Mouse (Mus musculus) telencephalon, adult 2 months (tissue): ENCODE results near the gene Plxna2.

Source experiments
- DNase-seq: peaks from one replicate; pipeline ENCODE4 v3.0.0-alpha.2; 2011; ENCODE audit warnings: low read depth, low spot score

Gene Plxna2

GRCm38 (mm10) chr1:194704171-194704855, 86.3 kb downstream of the Plxna2 start:
- no peak for DNase-seq

DNA sequence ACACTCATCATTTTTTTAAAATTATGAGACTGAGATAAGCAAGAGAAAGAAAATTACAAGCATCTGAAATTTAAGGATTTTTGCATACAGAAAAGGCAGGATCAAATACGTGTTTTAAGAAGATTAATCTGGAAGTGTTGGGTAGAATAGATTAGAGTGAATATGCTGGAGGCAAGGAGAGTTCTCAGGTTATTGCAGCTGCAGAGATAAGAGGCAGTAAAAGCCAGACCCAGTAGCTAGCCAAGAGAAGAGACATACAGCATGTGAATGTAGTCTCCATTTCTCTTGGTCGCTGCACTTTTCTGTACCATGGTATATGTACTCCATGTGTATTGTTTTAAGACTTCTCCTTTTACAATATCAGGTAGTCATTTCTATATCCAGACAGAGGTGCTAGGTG, 88.5 kb downstream of the Plxna2 start:
- DNase-seq, result no peak

- no peak for DNase-seq
Measured at GRCm38 (mm10) chr1:194712373-194712772, 94.4 kb downstream of the Plxna2 start.

GRCm38 (mm10) chr1:194714138-194715031, 96.4 kb downstream of the Plxna2 start:
- no peak for DNase-seq

GRCm38 (mm10) chr1:194717451-194717874, 99.4 kb downstream of the Plxna2 start:
- no peak for DNase-seq

DNA sequence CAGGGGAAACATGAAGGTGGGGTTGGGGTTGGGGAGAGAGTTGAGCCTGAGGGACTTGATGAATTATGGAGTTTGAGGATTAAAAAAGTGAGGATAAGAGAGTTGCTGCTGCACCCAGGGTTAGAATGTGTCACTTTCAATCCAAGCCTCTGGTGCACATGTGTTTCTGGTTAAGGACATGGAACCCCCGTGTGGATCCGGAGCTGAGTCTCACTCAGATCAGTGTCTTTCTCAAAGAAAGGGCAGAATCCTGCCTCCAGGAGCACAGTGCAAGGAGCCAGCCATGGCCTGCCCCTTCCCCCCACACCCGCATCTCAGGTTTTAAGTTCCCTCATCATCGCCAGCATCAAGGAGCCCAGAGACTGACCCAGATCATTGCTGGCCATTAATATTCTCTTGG, 102.4 kb downstream of the Plxna2 start:
- DNase-seq, result no peak

DNA sequence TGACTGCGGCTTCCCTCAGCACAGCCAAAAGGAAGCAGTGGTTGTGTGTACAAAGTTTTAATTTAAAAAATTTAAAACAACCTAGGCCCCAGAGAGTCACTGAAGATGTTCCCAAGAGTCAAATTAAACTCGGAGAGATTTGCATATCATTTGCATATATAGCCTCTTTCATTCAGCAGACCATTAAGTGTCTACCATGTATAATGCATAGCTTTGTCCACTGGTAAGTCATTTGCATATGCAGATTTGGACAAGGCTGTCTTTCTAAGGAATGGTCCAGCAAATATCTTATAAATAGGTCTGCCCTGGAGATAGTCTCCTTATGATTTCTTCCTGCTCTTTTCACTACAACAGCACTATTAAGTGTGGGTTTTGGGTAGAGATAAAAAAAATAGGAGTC, 103.2 kb downstream of the Plxna2 start:
- no peak for DNase-seq

DNA sequence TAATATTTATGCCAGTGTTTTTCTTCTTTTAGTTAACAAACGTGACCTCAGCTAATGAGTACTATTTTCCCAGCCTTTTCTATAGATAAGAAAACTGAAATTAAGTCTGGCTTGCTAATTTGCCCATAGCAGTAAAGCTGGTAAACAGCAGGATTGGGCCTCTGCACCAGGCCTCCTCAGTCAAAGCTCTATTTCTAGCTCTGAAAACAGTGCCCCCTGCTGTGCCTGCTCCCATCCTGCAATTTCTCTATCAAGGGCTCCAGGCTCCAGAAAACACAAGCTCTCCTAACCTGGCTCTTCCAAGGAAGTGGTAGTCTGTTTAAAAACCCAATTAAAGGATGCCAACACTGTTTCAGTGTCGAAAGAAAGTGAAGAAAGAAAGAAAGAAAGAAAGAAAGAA, 104.3 kb downstream of the Plxna2 start:
- peak; percentile 51 for DNase-seq

- DNase-seq, result no peak
Measured at GRCm38 (mm10) chr1:194734836-194735235, 116.8 kb downstream of the Plxna2 start.

GRCm38 (mm10) chr1:194739894-194740293, 121.9 kb downstream of the Plxna2 start:
- DNase-seq, result no peak

DNA sequence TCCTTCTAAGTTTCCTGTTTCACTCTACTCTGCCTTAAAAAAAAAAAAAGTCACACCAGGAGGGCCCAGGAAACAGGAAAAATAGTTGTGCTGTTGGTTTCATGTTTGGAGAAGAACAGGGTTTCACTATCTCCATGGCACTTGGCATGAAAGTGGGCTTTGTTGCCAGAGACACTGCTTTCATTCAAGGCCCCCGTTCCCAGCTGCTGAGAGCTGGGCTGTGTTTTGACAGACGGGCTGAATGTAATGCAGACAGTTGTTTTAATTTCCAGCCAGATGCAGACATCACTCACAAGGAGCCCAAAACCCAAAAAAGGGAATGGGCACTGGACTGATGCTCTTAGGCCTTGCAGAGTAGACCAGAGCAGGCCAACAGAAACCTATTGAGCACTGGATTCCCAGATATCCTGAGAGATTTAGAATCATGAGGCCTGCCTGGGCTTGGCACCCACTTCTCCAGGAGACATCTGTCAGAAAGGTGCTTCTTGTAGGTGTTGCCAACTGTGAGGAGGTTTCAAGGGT, 124.9 kb downstream of the Plxna2 start:
- peak; percentile 58 for DNase-seq

GRCm38 (mm10) chr1:194745177-194745934, 127.3 kb downstream of the Plxna2 start:
- DNase-seq, result no peak

- DNase-seq, result no peak
Measured at GRCm38 (mm10) chr1:194746332-194747249, 128.6 kb downstream of the Plxna2 start.

GRCm38 (mm10) chr1:194747258-194747657, 129.2 kb downstream of the Plxna2 start:
- DNase-seq, result no peak

GRCm38 (mm10) chr1:194753168-194753567, 135.2 kb downstream of the Plxna2 start:
- DNase-seq, result no peak

DNA sequence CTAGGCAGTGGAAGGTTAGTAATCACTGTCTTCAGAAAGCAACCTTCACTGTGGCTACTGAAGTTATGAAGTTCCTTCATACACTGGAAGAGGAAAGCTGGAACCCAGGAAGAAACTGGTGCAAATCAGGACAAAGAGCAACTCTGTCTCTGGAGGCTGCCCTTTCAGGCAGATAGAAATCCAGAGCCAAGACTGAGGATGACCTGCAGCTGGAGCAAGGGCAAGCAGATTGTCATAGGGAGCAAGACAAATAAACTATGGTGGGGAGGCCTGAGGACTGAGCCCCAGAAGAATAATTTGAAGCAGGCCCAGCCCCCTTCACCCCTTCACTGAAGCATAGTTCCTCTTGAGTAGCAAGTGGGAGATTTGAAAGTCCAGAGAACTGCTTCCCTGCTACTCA, 138.0 kb downstream of the Plxna2 start:
- no peak for DNase-seq

- DNase-seq, result no peak
Measured at GRCm38 (mm10) chr1:194756409-194756808, 138.4 kb downstream of the Plxna2 start.

DNA sequence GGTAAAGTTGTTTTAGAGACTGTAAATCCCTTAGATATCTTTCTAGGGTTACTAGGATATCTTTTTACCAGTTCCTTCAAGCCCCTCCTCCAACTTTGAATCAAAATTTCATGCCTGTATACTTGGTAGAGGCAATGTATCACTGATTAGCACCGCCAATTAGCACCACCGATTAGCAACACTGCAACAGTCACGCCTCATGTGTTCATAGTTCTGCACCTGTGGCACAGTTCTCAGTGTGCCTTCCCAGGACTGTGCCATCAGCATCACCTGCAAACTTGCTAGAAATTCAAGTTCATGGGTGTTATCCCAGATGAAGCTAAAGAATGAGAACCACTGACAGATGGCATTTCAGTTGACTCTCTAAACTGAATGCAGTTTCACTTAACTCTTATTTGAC, 138.8 kb downstream of the Plxna2 start:
- no peak for DNase-seq

DNA sequence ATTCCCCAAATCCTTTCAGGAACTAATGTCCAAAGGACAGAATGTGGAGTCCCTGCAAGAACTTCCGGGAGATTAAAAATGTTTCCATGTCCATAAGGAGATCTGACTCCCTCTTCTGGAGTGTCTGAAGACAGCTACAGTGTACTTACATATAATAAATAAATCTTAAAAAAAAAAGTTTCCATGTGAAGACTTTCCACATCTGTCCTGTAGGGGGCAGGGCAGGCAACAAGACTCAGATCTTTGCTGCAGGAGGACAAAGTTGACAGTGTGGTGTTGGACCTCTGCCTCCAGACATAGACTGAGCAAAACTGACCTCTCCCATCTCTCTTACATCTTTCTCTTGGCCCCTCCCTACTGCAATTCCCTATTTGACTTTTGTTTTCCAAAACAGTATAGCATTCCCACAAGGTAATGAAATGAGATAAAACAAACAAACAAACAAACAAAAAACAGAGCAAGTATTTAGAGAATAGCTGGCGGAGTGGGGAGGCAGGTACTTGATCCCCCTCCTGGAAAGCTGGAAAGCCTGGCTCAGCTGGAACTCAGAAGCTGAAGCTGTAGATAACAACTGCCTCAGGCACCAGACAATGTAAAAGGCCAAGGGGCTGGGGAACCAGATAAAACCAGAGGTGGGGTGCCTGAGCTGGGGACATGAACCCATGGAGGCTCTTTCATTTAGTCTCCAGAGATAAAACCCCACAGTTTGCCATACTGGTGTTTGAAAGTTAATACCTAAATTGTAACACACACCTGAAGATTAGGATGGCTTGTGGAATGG, 143.6 kb downstream of the Plxna2 start:
- DNase-seq, result no peak

- no peak for DNase-seq
Measured at GRCm38 (mm10) chr1:194762896-194763295, 144.9 kb downstream of the Plxna2 start.
